Mouse (Mus musculus): ENCODE data around the gene Safb2.

DNA sequence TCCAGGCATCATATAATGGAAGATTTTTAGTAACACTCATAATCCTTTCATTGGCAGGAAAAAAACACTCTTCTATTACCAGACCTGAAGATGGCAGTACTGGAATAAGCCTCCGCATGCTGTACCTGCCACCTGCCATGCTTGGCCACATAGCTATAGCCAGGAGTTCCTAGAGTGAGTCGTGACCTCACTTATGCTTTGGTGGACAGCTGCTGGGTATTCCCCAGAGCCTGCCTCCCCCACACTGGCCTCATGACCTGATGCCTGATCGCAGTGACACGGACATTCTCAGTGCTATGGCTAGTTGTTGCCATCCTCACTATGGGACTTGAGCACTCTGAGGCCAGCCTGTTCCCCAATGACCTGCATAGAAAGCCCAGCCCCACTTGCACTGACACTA is 14.1 kb downstream of the Safb2 start:
- TF ChIP-seq CTCF (IDR thresholded peaks at IDR 0.05; ENCODE audit: low read depth) (no peak), EP300 (IDR thresholded peaks at IDR 0.05; ENCODE audit: low read depth) (no peak)

Measured in heart, postnatal 0 days (tissue).